Mouse (Mus musculus): ENCODE measurements around the gene Ephb3. TPM values are rescaled to one million over a fixed set of nuclear protein-coding genes. Genes with fewer than 3 reads are reported as not detected.

Ephb3 gene
- polyA plus RNA-seq, 1 experiment from 2014 or later: 10.6 TPM

- WGBS: 3% methylated on average over 38 of the region's 38 CpGs
- Histone ChIP-seq H3K27me3 (replicated peaks; ENCODE audit: control insufficient read depth, insufficient read depth, low read length) (peaks cover 15% of the 10 kb centered on the region), H3K4me1 (ENCODE audit: control insufficient read depth, insufficient read depth, low read depth, low read length) (peaks cover 23% of the 10 kb centered on the region), H3K4me3 (ENCODE audit: low read length) (peak overlapping the region; percentile 46), H3K9ac (ENCODE audit: low read depth, low read length) (peak overlapping the region; percentile 56), H3K36me3 (ENCODE audit: control insufficient read depth, insufficient read depth, low read length) (no peaks in the 10 kb centered on the region), H3K27ac (ENCODE audit: low read depth, low read length) (no peak overlapping the region), H3K9me3 (ENCODE audit: control insufficient read depth, low read length) (no peaks in the 10 kb centered on the region), H3K4me2 (ENCODE audit: low read length) (peak overlapping the region; percentile 86)
- ATAC-seq: peak; percentile 74
These were observed 43.5 kb downstream of the Ephb3 start for GRCm38 (mm10) chr16:21247871-21248712.

GRCm38 (mm10) chr16:21248713-21249531 is 44.4 kb downstream of the Ephb3 start:
- no peak for ATAC-seq
- Histone ChIP-seq H3K36me3 (ENCODE audit: control insufficient read depth, insufficient read depth, low read length) (no peaks in the 10 kb centered on the region), H3K4me1 (ENCODE audit: control insufficient read depth, insufficient read depth, low read depth, low read length) (peaks cover 23% of the 10 kb centered on the region), H3K9ac (ENCODE audit: low read depth, low read length) (peak overlapping the region; percentile 56), H3K9me3 (ENCODE audit: control insufficient read depth, low read length) (no peaks in the 10 kb centered on the region), H3K4me3 (ENCODE audit: low read length) (peak overlapping the region; percentile 46), H3K27me3 (replicated peaks; ENCODE audit: control insufficient read depth, insufficient read depth, low read length) (peaks cover 15% of the 10 kb centered on the region), H3K27ac (ENCODE audit: low read depth, low read length) (no peak overlapping the region), H3K4me2 (ENCODE audit: low read length) (peak overlapping the region; percentile 86)
- 6% methylated on average over 39 of the region's 39 CpGs for WGBS

- 56% methylated on average over 11 of the region's 11 CpGs for WGBS
- Histone ChIP-seq H3K9me3 (ENCODE audit: control insufficient read depth, low read length) (no peaks in the 10 kb centered on the region), H3K4me1 (ENCODE audit: control insufficient read depth, insufficient read depth, low read depth, low read length) (peaks cover 10% of the 10 kb centered on the region), H3K4me2 (ENCODE audit: low read length) (no peak overlapping the region), H3K36me3 (ENCODE audit: control insufficient read depth, insufficient read depth, low read length) (no peaks in the 10 kb centered on the region), H3K27ac (ENCODE audit: low read depth, low read length) (no peak overlapping the region), H3K27me3 (replicated peaks; ENCODE audit: control insufficient read depth, insufficient read depth, low read length) (peaks cover 7% of the 10 kb centered on the region), H3K4me3 (ENCODE audit: low read length) (no peak overlapping the region), H3K9ac (ENCODE audit: low read depth, low read length) (no peak overlapping the region)
- no peak for ATAC-seq
These were observed 47.9 kb downstream of the Ephb3 start for GRCm38 (mm10) chr16:21252401-21252955.

GRCm38 (mm10) chr16:21255574-21256304 is 51.2 kb downstream of the Ephb3 start:
- ATAC-seq: no peak
- WGBS: 82% methylated on average over 11 of the region's 11 CpGs
- H3K9me3 ChIP-seq (ENCODE audit: control insufficient read depth, low read length): no peaks in the 10 kb centered on the region
- H3K27me3 ChIP-seq (replicated peaks; ENCODE audit: control insufficient read depth, insufficient read depth, low read length): no peaks in the 10 kb centered on the region
- H3K4me1 ChIP-seq (ENCODE audit: control insufficient read depth, insufficient read depth, low read depth, low read length): no peaks in the 10 kb centered on the region
- H3K9ac ChIP-seq (ENCODE audit: low read depth, low read length): no peak overlapping the region
- no peak overlapping the region for H3K4me2 ChIP-seq (ENCODE audit: low read length)
- no peak overlapping the region for H3K4me3 ChIP-seq (ENCODE audit: low read length)
- no peak overlapping the region for H3K27ac ChIP-seq (ENCODE audit: low read depth, low read length)
- H3K36me3 ChIP-seq (ENCODE audit: control insufficient read depth, insufficient read depth, low read length): no peaks in the 10 kb centered on the region

GRCm38 (mm10) chr16:21256514-21257305 is 52.2 kb downstream of the Ephb3 start:
- no peak overlapping the region for H3K4me2 ChIP-seq (ENCODE audit: low read length)
- H3K27me3 ChIP-seq (replicated peaks; ENCODE audit: control insufficient read depth, insufficient read depth, low read length): no peaks in the 10 kb centered on the region
- WGBS: 93% methylated on average over 12 of the region's 12 CpGs
- H3K27ac ChIP-seq (ENCODE audit: low read depth, low read length): no peak overlapping the region
- no peaks in the 10 kb centered on the region for H3K9me3 ChIP-seq (ENCODE audit: control insufficient read depth, low read length)
- no peak overlapping the region for H3K4me3 ChIP-seq (ENCODE audit: low read length)
- H3K4me1 ChIP-seq (ENCODE audit: control insufficient read depth, insufficient read depth, low read depth, low read length): no peaks in the 10 kb centered on the region
- ATAC-seq: no peak
- H3K9ac ChIP-seq (ENCODE audit: low read depth, low read length): no peak overlapping the region
- no peaks in the 10 kb centered on the region for H3K36me3 ChIP-seq (ENCODE audit: control insufficient read depth, insufficient read depth, low read length)

GRCm38 (mm10) chr16:21265417-21265816 is 60.9 kb downstream of the Ephb3 start:
- Histone ChIP-seq H3K27me3 (replicated peaks; ENCODE audit: control insufficient read depth, insufficient read depth, low read length) (0 out of 2 replicates have a peak, but pooled peaks cover 2% of the 10 kb centered on the region), H3K4me1 (ENCODE audit: control insufficient read depth, insufficient read depth, low read depth, low read length) (no peaks in the 10 kb centered on the region), H3K27ac (ENCODE audit: low read depth, low read length) (no peak overlapping the region), H3K4me3 (ENCODE audit: low read length) (no peak overlapping the region), H3K4me2 (ENCODE audit: low read length) (no peak overlapping the region), H3K36me3 (ENCODE audit: control insufficient read depth, insufficient read depth, low read length) (no peaks in the 10 kb centered on the region), H3K9me3 (ENCODE audit: control insufficient read depth, low read length) (no peaks in the 10 kb centered on the region), H3K9ac (ENCODE audit: low read depth, low read length) (no peak overlapping the region)
- ATAC-seq: no peak
- WGBS: 76% methylated on average over 7 of the region's 7 CpGs

GRCm38 (mm10) chr16:21269775-21270174 is 65.2 kb downstream of the Ephb3 start:
- 64% methylated on average over 8 of the region's 8 CpGs for WGBS
- H3K4me1 ChIP-seq (ENCODE audit: control insufficient read depth, insufficient read depth, low read depth, low read length): peaks cover 9% of the 10 kb centered on the region
- no peak overlapping the region for H3K4me2 ChIP-seq (ENCODE audit: low read length)
- H3K27ac ChIP-seq (ENCODE audit: low read depth, low read length): no peak overlapping the region
- no peak overlapping the region for H3K4me3 ChIP-seq (ENCODE audit: low read length)
- H3K9ac ChIP-seq (ENCODE audit: low read depth, low read length): no peak overlapping the region
- no peaks in the 10 kb centered on the region for H3K36me3 ChIP-seq (ENCODE audit: control insufficient read depth, insufficient read depth, low read length)
- H3K9me3 ChIP-seq (ENCODE audit: control insufficient read depth, low read length): no peaks in the 10 kb centered on the region
- no peak for ATAC-seq
- 0 out of 2 replicates have a peak, but pooled peaks cover 2% of the 10 kb centered on the region for H3K27me3 ChIP-seq (replicated peaks; ENCODE audit: control insufficient read depth, insufficient read depth, low read length)

- no peaks in the 10 kb centered on the region for H3K36me3 ChIP-seq (ENCODE audit: control insufficient read depth, insufficient read depth, low read length)
- H3K4me3 ChIP-seq (ENCODE audit: low read length): no peak overlapping the region
- no peak for ATAC-seq
- peaks cover 9% of the 10 kb centered on the region for H3K4me1 ChIP-seq (ENCODE audit: control insufficient read depth, insufficient read depth, low read depth, low read length)
- no peak overlapping the region for H3K9ac ChIP-seq (ENCODE audit: low read depth, low read length)
- H3K4me2 ChIP-seq (ENCODE audit: low read length): no peak overlapping the region
- 0 out of 2 replicates have a peak, but pooled peaks cover 2% of the 10 kb centered on the region for H3K27me3 ChIP-seq (replicated peaks; ENCODE audit: control insufficient read depth, insufficient read depth, low read length)
- 59% methylated on average over 6 of the region's 6 CpGs for WGBS
- H3K27ac ChIP-seq (ENCODE audit: low read depth, low read length): no peak overlapping the region
- H3K9me3 ChIP-seq (ENCODE audit: control insufficient read depth, low read length): peaks cover 2% of the 10 kb centered on the region; the same call in 1 of the 2 replicates
These were observed 67.3 kb downstream of the Ephb3 start for GRCm38 (mm10) chr16:21271773-21272247.
